Mouse (Mus musculus): ENCODE data around the gene Zswim9.
"Not testable (repeated sequence)": the region's sequence is repeated elsewhere in the genome, so short reads cannot be mapped to it uniquely, and the experiment has no call there.

Zswim9 gene

DNA sequence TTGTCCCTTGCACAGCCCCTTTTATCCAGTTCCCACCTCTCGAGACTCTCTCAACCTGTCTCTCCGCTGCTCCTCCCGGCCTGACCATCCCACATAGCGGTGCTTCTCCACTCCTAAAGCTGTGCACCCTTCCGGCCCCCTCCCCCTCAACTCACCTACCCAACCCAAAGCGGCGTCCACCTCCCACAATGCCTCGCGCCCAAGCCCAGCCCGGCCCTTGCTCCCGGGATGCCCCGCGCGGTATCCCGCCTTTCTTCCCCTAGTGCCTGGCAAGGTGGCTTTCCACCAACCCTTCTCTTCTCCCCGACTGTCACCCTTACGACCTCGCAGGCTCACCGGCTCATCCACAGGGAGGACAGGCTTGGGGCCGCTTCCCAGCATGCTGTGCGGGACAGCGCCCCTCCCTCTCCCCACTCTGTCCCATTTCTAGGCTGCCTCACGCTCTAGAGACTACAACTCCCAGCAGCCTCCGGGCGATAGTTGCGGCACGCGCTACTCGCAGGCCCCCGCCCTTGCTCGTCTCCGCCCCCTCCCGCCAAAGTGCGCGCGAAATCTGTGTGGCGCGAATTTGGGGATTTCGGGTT lies at the start of gene Zswim9:
Gene Zswim9, minus strand, starts transcription at position 414 of the 584 bp plus-strand sequence.
- peak; percentile 94 for DNase-seq

DNA sequence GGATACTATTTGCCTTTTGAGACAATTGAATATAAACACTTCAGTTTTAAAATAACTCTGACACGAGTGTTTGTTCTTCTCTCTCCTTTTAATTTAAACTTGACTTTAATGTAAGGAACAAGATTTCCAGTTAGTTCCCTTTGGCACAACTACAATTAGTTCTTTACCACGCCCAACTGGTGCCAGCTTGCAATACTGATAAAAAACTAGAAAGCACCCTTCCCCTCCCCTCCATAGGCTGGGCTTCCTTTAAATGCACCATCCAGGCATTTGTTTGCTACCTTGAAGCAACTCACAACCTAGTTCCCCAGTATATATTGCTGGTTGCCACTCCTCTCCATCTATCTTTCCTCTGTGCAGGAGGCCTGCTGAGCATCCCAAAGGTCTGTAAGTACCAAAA lies 45.8 kb upstream of the Zswim9 start, which contains the start of gene Pla2g4c:
Gene Pla2g4c, plus strand, starts transcription at position 340 of the 400 bp plus-strand sequence.
- DNase-seq = no peak

DNA sequence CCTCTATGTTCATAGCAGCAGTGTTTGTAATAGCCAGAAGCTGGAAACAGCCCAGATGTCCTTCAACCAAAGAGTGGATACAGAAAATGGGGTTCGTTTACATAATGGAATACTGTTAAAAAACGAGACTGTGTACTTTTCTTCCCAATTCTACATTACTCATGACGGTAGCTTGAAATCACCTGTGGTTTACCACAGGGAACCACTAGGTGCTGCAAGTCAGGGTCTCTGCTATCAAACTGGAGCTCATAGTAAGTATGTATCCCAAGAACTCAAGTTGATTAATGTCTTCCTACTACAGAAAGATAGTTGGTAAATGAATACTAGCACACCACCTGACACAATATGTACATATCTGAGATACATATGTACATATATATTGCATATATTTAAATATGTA lies 42.9 kb upstream of the Zswim9 start:
- no peak for DNase-seq

GRCm38 (mm10) chr7:13314095-13314597 lies 35.6 kb upstream of the Zswim9 start:
- no peak for DNase-seq

DNA sequence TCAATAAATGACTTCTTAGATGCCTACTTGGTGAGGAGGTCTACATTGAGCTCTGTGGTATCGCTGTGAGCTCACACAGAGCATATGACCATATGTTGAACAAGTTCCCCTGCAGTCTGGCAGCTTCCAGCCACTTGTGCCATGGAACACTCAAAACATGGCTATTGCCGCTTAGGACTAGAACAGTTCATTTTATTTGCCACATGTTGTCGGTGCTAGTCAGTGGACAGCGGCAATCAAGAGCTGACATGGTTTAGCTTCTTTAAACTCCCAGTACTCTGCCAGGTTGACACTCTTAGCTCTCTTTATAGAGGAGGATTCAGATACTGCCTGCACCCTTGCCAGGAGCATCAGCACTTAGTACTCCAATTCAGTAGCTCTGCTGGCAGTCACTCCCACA lies 32.9 kb upstream of the Zswim9 start:
- DNase-seq = no peak

- no peak for DNase-seq
Observed at GRCm38 (mm10) chr7:13310493-13311199, 32.1 kb upstream of the Zswim9 start.

DNA sequence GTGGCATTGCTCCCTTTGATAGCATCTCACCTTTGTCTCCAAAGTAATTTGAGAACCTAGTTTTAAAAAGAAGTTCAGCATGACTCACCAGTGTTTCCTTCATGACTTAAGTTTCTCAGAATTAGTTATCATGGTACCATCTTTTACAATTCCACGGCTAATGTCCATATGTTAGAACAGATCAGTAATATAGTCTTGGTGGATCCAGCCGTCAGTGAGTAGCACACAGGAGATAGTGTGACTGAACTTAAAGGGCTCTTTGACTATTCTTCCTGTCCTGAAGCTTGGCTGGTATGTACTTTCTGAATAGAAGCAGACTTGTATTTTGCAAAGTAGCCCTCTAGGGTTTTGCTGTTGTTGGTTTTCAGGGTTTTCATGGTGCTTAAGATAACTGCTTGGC lies 30.9 kb upstream of the Zswim9 start:
- DNase-seq = no peak

GRCm38 (mm10) chr7:13303372-13303771 lies 24.9 kb upstream of the Zswim9 start:
- DNase-seq = no peak

DNA sequence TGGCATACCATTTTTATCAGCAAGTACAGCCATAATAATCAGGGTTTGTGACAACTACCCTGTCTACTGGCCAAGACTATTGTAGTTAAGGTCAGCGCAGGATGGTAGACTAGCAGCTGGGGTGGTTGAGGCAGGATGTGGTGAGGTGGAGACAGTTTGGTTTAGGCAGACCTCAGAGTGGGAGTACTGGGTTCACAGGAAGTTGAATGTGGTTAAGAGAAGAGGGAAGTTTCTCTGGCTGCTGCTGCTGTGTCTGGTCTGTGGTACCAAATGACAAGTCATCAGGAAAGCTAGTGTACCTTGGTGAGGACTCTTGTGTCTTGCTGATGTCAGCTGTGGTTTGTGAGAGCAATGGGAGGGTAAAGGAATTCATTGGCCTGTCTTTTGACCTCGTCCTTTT lies 24.3 kb upstream of the Zswim9 start:
- no peak for DNase-seq

GRCm38 (mm10) chr7:13301643-13302042 lies 23.1 kb upstream of the Zswim9 start:
- DNase-seq = no peak

DNA sequence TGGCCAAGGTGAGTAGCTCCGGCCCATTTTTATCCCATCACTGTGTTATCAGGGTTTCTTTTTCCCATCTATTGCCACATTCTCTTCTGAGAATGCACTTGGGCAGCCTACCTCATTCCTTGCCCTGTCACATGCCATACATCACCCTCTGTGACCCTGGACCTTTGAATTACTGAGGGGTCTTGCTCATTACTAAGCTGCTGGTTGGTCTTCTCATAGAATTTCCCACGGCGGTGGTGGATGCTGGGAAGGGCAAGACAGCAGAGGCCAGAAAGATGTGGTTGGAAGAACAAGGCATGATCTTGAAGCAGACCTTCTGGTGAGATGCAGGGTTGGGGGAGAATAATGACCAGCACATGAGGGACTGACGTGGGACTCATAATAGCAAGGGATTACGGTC lies 20.3 kb upstream of the Zswim9 start:
- DNase-seq = no peak

GRCm38 (mm10) chr7:13297636-13298035 lies 19.1 kb upstream of the Zswim9 start:
- DNase-seq = no peak

- DNase-seq = no peak
Observed at GRCm38 (mm10) chr7:13295256-13295655, 16.7 kb upstream of the Zswim9 start.

DNA sequence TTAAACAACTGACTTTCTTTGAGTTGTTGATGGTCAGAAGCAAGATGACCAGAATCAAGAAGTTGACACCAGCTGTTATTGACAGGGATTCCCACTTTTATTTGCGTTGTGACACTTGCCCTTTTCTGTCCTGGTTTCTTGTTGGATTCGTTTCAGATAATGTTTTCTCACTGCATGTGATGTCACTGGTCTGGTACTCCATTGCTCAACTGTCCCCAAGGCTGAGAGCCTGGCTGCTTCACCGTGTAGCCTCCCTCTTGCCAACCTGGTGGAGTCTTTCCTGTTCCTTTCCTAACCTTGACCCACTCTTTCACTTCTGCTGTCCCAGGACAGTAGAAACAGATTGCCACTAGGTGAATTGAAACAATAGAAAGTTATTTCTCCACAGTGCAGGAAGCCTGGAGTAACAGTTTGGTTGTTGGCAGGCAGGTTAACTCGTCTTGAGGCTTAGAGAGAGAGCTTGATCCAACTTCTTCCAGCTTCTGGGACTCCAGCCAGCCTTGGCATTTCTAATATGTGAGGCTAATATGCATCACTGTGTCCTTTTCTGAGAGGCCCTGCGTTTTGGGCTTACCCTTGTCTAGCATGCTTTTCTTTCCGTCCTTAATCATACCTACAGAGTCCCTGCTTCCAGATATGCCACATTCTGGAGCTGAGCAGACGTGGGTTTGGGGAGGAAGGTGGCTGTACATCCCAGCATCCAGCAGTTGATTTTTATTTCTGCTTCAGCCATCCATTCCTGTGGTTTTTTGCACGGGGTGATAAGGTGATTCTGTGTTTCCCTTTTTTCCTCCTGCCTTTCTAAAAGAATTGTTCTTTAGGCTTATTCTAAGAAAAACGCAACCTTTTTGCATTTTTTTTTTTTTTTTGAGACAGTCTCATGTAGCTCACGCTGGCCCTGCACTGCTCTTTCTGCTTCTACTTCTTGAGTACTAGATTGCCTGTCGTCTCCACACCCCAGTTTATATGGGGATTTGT lies 15.6 kb upstream of the Zswim9 start:
- no peak for DNase-seq

GRCm38 (mm10) chr7:13291370-13291769 lies 12.8 kb upstream of the Zswim9 start:
- DNase-seq = no peak

- no peak for DNase-seq
Observed at GRCm38 (mm10) chr7:13290041-13290675, 11.6 kb upstream of the Zswim9 start.

DNA sequence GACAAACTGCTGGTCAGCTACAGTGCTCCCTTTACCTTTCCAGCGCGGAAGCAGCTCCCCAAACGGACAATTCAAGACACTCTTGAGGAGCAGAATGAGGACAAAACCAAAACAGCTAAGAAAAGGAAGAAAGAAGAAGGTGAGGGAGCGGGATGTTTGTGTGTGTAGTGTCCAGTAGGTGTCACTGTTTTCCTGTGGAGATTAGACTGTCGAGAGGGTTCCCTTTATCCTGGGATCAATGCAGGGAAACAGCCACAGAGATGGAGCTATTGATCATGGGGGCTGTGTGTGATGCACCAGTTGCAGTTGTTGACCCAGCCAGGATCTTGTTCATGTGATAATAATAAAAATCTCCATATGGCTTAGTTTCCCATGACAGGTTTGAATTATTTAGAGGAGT lies 10.1 kb upstream of the Zswim9 start:
- no peak for DNase-seq

DNA sequence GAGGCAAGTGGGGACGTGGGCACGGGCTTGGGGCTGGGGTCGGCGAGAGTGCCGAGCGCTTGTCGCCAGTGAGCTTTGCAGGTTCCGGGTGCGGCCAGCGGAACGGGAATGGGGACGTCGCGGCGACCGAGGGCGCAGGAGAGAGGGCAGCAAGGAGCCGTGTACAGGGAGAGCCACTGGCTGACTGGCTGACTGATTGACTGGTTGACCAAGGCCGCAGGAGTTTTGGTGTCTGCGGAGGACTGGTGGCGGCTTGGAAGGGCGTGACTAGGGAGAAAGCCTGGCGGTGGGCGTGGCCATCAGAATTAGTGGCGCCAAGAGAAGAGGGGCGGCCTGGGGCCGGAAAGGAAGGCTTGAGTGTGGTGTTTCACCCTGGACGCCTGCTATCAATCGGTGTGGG lies 436 bp upstream of the Zswim9 start:
- DNase-seq = not testable (repeated sequence)

- no peak for DNase-seq
Observed at GRCm38 (mm10) chr7:13277833-13278232, 688 bp downstream of the Zswim9 start.

- DNase-seq = no peak
Observed at GRCm38 (mm10) chr7:13277081-13277480, 1.4 kb downstream of the Zswim9 start, which contains the start of gene Lig1. TSS of gene Lig1 (plus strand) at chr7:13277283.

GRCm38 (mm10) chr7:13271704-13272103 lies 6.8 kb downstream of the Zswim9 start:
- no peak for DNase-seq

GRCm38 (mm10) chr7:13269394-13269793 lies 9.1 kb downstream of the Zswim9 start:
- no peak for DNase-seq

All from right cerebral cortex, postnatal 25 days (tissue).